Mouse (Mus musculus) hindbrain, postnatal 0 days (tissue): Measurements from ENCODE around the gene Pctp. TPM values are rescaled to one million over a fixed set of nuclear protein-coding genes. Genes with fewer than 3 reads are reported as not detected.

ENCODE experiments used
- ATAC-seq: fragments of 200-750 bp; cut with Nextera tagmentation; 2 replicates; pipeline ENCODE4 v1.8.0; 2017; ENCODE audit warnings: mild to moderate bottlenecking, moderate TSS enrichment, moderate library complexity
- DNase-seq: peaks from one replicate; pipeline ENCODE4 v3.0.0-alpha.2; 2015; ENCODE audit warnings: low spot score
- H3K27ac ChIP-seq: fragments of 300-500 bp; sonication (generic); 2 replicates; pipeline ENCODE4 v1.5.1; 2014; ENCODE audit warnings: mild to moderate bottlenecking
- H3K27me3 ChIP-seq: fragments of 300-500 bp; sonication (generic); 2 replicates; pipeline ENCODE4 v1.6.1; 2014; ENCODE audit warnings: low read length, mixed read lengths; ENCODE audit not compliant: insufficient read depth
- H3K36me3 ChIP-seq: fragments of 300-500 bp; sonication (generic); 2 replicates; pipeline ENCODE4 v1.6.1; 2014; ENCODE audit warnings: low read length, mixed read lengths; ENCODE audit not compliant: insufficient read depth
- H3K4me1 ChIP-seq: fragments of 300-500 bp; sonication (generic); 2 replicates; pipeline ENCODE4 v1.6.1; 2014; ENCODE audit warnings: antibody characterized with exemption, low read length, mixed read lengths; ENCODE audit not compliant: insufficient read depth
- H3K4me2 ChIP-seq: fragments of 300-500 bp; sonication (generic); 2 replicates; pipeline ENCODE4 v1.6.1; 2014; ENCODE audit warnings: low read depth, mild to moderate bottlenecking, low read length, moderate library complexity, mixed read lengths
- H3K4me3 ChIP-seq: fragments of 300-500 bp; sonication (generic); 2 replicates; pipeline ENCODE4 v1.5.1; 2014; ENCODE audit warnings: low read length
- H3K9ac ChIP-seq: fragments of 300-500 bp; sonication (generic); replicated peaks from 2 replicates; pipeline ENCODE4 v1.6.1; 2014; ENCODE audit warnings: mild to moderate bottlenecking, low read length, moderate library complexity, mixed read lengths
- H3K9me3 ChIP-seq: fragments of 300-500 bp; sonication (generic); 2 replicates; pipeline ENCODE4 v1.6.1; 2016; ENCODE audit warnings: low read length, mixed read lengths
- CTCF ChIP-seq: IDR thresholded peaks from 2 replicates; pipeline ENCODE4 v1.5.1; 2016; ENCODE audit warnings: antibody characterized with exemption, control low read depth, low read depth
- WGBS: fragments of 180-500 bp; shearing (Covaris S2); extraction: QIAGEN DNeasy Blood & Tissue Kit; methylation state at CpG from one replicate; pipeline ENCODE4 v1.1.7; 2014; 5-methylcytosine and 5-hydroxymethylcytosine counted together
- polyA plus RNA-seq: library from polyadenylated mRNA; unstranded; fragments of >200 nt; fragmentation: Nextera tagmentation; extraction: Ambion mirVana; gene quantifications from 2 replicates; pipeline ENCODE4 v1.2.1, GENCODE M21; 2015
- total RNA-seq: library from RNA; depleted of rRNA; stranded (reverse); fragments of >200 nt; gene quantifications from 2 replicates; pipeline ENCODE4 v1.2.3, GENCODE M21; 2014; rRNA removed

The Pctp gene
- 0.42 and 1.5 TPM in 2 replicates for total RNA-seq
- polyA plus RNA-seq = 1.3 and 1.5 TPM in 2 replicates

GRCm38 (mm10) chr11:90002231-90002986 is at the start of gene Pctp:
Pctp (minus strand) TSS chr11:90002894.
- DNase-seq (peak; percentile 69), ATAC-seq (peak; percentile 90)
- no peaks in the 10 kb centered on the region for H3K4me1 ChIP-seq
- no peak within 1 kb of the TSS for H3K27ac ChIP-seq
- no peaks in the 10 kb centered on the region for H3K9me3 ChIP-seq
- H3K36me3 ChIP-seq = no peaks in the 10 kb centered on the region
- WGBS = 16% methylated on average over 35 of the region's 35 CpGs
- H3K27me3 ChIP-seq = no peaks in the 10 kb centered on the region
- H3K9ac ChIP-seq = peak within 1 kb of the TSS; percentile 33; the same call in 1 of the 2 replicates
- H3K4me3 ChIP-seq = peak within 1 kb of the TSS; percentile 41
- peak within 1 kb of the TSS; percentile 57 for H3K4me2 ChIP-seq
- no peak for TF ChIP-seq CTCF

DNA sequence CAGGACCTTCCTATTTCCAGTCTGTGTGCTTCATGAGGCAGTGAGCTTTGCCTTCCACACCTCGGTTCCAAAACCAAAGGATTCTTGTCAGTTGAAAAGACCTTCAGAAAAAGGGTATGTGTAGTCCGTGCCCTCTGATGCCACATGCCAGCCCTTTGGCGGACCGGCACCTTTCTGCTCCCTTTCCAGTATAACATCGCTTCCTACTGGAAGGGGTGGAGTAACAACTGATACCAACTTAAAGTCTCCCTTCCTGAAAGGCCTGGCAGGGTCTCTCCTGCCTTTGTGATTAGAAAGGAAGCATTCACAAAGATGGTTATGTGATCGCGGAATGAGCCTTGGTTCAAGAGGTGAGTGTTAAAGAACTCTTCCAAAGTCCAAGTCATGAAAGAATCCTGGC is 47.3 kb upstream of the Pctp start:
- DNase-seq (no peak), ATAC-seq (no peak)
- H3K9ac ChIP-seq = no peak overlapping the region
- WGBS = 86% methylated on average over 7 of the region's 7 CpGs
- no peak overlapping the region for H3K4me2 ChIP-seq
- TF ChIP-seq CTCF = no peak
- no peak overlapping the region for H3K27ac ChIP-seq
- no peaks in the 10 kb centered on the region for H3K36me3 ChIP-seq
- no peak overlapping the region for H3K4me3 ChIP-seq
- no peaks in the 10 kb centered on the region for H3K4me1 ChIP-seq
- H3K9me3 ChIP-seq = no peaks in the 10 kb centered on the region
- no peaks in the 10 kb centered on the region for H3K27me3 ChIP-seq

DNA sequence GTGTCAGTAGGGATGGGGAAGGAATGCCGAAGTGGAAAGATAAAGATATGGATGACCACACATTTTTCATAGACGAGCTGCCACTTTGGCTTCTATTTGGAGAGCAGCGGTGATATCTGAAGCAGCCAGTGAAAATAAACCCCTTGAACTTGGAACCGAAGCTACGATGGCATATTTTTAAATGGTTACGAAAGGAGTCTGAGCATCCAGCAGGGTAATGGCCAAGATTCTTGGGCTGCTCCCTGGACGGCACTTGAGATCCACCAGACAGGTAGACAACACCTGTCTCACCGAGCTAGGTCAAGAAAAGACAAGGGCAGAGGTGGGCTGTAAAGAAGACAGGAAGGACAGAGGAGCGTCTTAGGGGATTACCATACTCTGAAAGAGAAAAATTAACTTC is 44.6 kb upstream of the Pctp start:
- ATAC-seq (no peak), DNase-seq (no peak)
- Histone ChIP-seq H3K4me3 (no peak overlapping the region), H3K36me3 (no peaks in the 10 kb centered on the region), H3K27me3 (no peaks in the 10 kb centered on the region), H3K4me1 (no peaks in the 10 kb centered on the region), H3K4me2 (no peak overlapping the region), H3K9ac (no peak overlapping the region), H3K9me3 (no peaks in the 10 kb centered on the region), H3K27ac (no peak overlapping the region)
- TF ChIP-seq CTCF = no peak
- WGBS = 91% methylated on average over 9 of the region's 9 CpGs

DNA sequence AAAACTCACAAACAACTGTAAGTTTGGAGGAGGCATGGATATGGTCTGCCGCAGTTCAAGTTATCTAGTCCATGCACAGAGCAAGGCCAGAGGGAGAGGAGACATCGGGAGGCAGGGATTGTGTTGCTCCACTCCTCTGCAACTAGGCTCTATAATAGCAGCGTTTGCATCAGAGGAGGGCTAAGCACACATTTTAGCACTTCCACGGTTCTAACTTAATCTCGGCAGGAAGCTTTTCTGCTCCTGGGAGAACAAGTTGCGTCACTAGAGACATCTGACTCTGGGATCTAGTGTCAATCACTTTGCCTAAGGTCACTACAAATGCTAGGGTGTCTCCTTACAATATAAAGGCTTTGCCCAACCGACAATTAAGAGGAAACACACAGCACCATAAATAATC is 43.5 kb upstream of the Pctp start:
- Histone ChIP-seq H3K4me1 (no peaks in the 10 kb centered on the region), H3K27ac (no peak overlapping the region), H3K9ac (no peak overlapping the region), H3K27me3 (no peaks in the 10 kb centered on the region), H3K9me3 (no peaks in the 10 kb centered on the region), H3K4me3 (no peak overlapping the region), H3K4me2 (no peak overlapping the region), H3K36me3 (no peaks in the 10 kb centered on the region)
- WGBS = 38% methylated on average over 7 of the region's 7 CpGs
- DNase-seq (no peak), ATAC-seq (no peak)
- no peak for TF ChIP-seq CTCF

GRCm38 (mm10) chr11:90044459-90044858 is 41.8 kb upstream of the Pctp start:
- H3K9me3 ChIP-seq = no peaks in the 10 kb centered on the region

GRCm38 (mm10) chr11:90038022-90038421 is 35.3 kb upstream of the Pctp start:
- Histone ChIP-seq H3K9me3 (no peaks in the 10 kb centered on the region), H3K9ac (no peak overlapping the region), H3K4me1 (no peaks in the 10 kb centered on the region), H3K36me3 (no peaks in the 10 kb centered on the region), H3K27ac (no peak overlapping the region), H3K4me2 (no peak overlapping the region), H3K4me3 (no peak overlapping the region), H3K27me3 (no peaks in the 10 kb centered on the region)
- TF ChIP-seq CTCF = peak; percentile 60
- peak; percentile 54 for DNase-seq
- ATAC-seq = no peak
- WGBS = 22% methylated on average over 5 of the region's 5 CpGs

More at GRCm38 (mm10) chr11:90044459-90044858, 41.8 kb upstream of the Pctp start:
- Histone ChIP-seq H3K27me3 (no peaks in the 10 kb centered on the region), H3K4me1 (no peaks in the 10 kb centered on the region), H3K4me2 (no peak overlapping the region), H3K4me3 (no peak overlapping the region), H3K36me3 (no peaks in the 10 kb centered on the region), H3K9ac (no peak overlapping the region), H3K27ac (no peak overlapping the region)
- ATAC-seq = no peak
- TF ChIP-seq CTCF = no peak
- no peak for DNase-seq
- WGBS = 89% methylated on average over 4 of the region's 4 CpGs

DNA sequence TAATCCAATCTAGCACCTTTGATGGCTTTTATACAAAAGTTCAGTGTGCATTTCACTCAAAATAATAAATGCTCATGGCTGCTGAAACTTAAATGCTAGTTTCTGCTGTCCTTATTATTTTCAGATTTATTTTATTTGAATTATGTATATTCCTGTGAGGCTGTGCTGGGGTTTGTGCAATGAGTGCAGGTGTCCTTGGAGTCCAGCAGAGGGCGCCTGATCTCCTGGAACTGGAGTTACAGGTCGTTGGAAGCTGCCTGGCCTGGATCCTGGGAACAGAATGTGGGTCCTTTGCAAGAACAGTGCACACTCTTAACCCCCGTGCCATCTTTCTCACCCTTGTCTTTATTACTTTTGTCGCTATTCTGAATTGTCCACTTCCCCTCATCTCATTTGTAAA is 33.7 kb upstream of the Pctp start:
- Histone ChIP-seq H3K36me3 (no peaks in the 10 kb centered on the region), H3K4me1 (no peaks in the 10 kb centered on the region), H3K4me3 (no peak overlapping the region), H3K27ac (no peak overlapping the region), H3K27me3 (peaks cover 4% of the 10 kb centered on the region; the same call in 1 of the 2 replicates), H3K9ac (no peak overlapping the region), H3K9me3 (no peaks in the 10 kb centered on the region), H3K4me2 (no peak overlapping the region)
- ATAC-seq = no peak
- 95% methylated on average over 4 of the region's 4 CpGs for WGBS
- no peak for DNase-seq
- TF ChIP-seq CTCF = peak; percentile 38; the same call in 1 of the 2 replicates
